Mouse (Mus musculus) hindbrain, embryonic 14.5 days (tissue): Measurements from ENCODE around the gene Eea1. TPM values are rescaled to one million over a fixed set of nuclear protein-coding genes. Genes with fewer than 3 reads are reported as not detected.
"Not testable (repeated sequence)": the region's sequence is repeated elsewhere in the genome, so short reads cannot be mapped to it uniquely, and the experiment has no call there.

Source experiments
- ATAC-seq: fragments of 200-750 bp; cut with Nextera tagmentation; 2 replicates; pipeline ENCODE4 v1.8.0; 2017; ENCODE audit warnings: moderate number of reproducible peaks, mild to moderate bottlenecking, moderate TSS enrichment, moderate library complexity; ENCODE audit not compliant: low FRiP score
- DNase-seq: peaks from one replicate; pipeline ENCODE4 v3.0.0-alpha.2; 2015; ENCODE audit warnings: low spot score
- H3K27ac ChIP-seq: fragments of 300-500 bp; sonication (generic); 2 replicates; pipeline ENCODE4 v1.5.1; 2014; ENCODE audit warnings: mild to moderate bottlenecking, moderate library complexity
- H3K27me3 ChIP-seq: fragments of 300-500 bp; sonication (generic); 2 replicates; pipeline ENCODE4 v1.6.1; 2014; ENCODE audit warnings: mild to moderate bottlenecking, low read length, mixed read lengths; ENCODE audit not compliant: control insufficient read depth, insufficient read depth
- H3K36me3 ChIP-seq: fragments of 300-500 bp; sonication (generic); replicated peaks from 2 replicates; pipeline ENCODE4 v1.6.1; 2014; ENCODE audit not compliant: control insufficient read depth, insufficient read depth
- H3K4me1 ChIP-seq: fragments of 300-500 bp; sonication (generic); replicated peaks from 2 replicates; pipeline ENCODE4 v1.6.1; 2014; ENCODE audit warnings: antibody characterized with exemption, low read length, mixed read lengths; ENCODE audit not compliant: control insufficient read depth, insufficient read depth
- H3K4me2 ChIP-seq: fragments of 300-500 bp; sonication (generic); replicated peaks from 2 replicates; pipeline ENCODE4 v1.6.1; 2014; ENCODE audit warnings: mild to moderate bottlenecking, moderate library complexity
- H3K4me3 ChIP-seq: fragments of 300-500 bp; sonication (generic); replicated peaks from 2 replicates; pipeline ENCODE4 v1.5.1; 2014; ENCODE audit warnings: mild to moderate bottlenecking, low read length
- H3K9ac ChIP-seq: fragments of 300-500 bp; sonication (generic); 2 replicates; pipeline ENCODE4 v1.6.1; 2014
- H3K9me3 ChIP-seq: fragments of 300-500 bp; sonication (generic); 2 replicates; pipeline ENCODE4 v1.6.1; 2016; ENCODE audit warnings: low read length; ENCODE audit not compliant: control insufficient read depth
- WGBS: fragments of 180-500 bp; shearing (Covaris S2); extraction: QIAGEN DNeasy Blood & Tissue Kit; methylation state at CpG from one replicate; pipeline ENCODE4 v1.1.7; 2014; 5-methylcytosine and 5-hydroxymethylcytosine counted together
- polyA plus RNA-seq: library from polyadenylated mRNA; unstranded; fragments of >200 nt; fragmentation: Nextera tagmentation; extraction: Ambion mirVana; gene quantifications from 2 replicates; pipeline ENCODE4 v1.2.1, GENCODE M21; 2014

Eea1 gene
- polyA plus RNA-seq, 1 experiment from 2014 or later = 29.3 TPM

DNA sequence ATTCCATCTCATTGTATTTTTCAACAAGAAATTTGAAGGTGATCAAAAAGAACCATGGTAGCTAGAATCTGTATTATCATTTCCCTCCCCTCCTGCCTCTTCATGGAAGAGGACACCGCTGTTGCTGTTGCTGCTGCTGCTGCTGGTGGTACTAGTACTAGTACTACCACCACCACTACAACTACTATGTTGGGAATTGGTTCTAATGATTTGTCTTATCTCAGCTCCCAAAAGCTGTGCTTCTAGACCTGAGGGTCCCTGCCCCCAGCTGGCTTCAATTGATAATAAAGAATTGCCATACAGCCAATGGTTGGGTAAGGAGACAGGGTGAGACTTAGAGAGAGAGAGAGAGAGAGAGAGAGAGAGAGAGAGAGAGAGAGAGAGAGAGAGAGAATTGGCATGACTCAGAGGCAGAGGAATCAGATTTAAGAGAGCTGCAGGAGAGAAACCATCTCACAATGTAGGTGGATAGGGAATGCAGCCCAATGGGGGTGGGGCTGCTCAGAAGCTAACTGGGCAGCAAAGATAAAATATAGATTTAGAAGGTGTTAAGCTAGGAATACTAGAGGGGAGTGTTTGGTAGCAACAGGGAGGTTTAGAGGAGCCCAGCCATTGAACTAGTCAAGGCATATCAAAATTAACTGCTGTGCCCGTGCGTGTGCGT lies 31.1 kb upstream of the Eea1 start:
- H3K9me3 ChIP-seq = no peaks in the 10 kb centered on the region
- no peak overlapping the region for H3K9ac ChIP-seq
- 91% methylated on average over 4 of the region's 4 CpGs for WGBS
- no peak overlapping the region for H3K4me2 ChIP-seq
- ATAC-seq = no peak
- no peaks in the 10 kb centered on the region for H3K36me3 ChIP-seq
- DNase-seq = no peak
- H3K27ac ChIP-seq = no peak overlapping the region
- no peaks in the 10 kb centered on the region for H3K4me1 ChIP-seq
- H3K4me3 ChIP-seq = no peak overlapping the region
- H3K27me3 ChIP-seq = no peaks in the 10 kb centered on the region

DNA sequence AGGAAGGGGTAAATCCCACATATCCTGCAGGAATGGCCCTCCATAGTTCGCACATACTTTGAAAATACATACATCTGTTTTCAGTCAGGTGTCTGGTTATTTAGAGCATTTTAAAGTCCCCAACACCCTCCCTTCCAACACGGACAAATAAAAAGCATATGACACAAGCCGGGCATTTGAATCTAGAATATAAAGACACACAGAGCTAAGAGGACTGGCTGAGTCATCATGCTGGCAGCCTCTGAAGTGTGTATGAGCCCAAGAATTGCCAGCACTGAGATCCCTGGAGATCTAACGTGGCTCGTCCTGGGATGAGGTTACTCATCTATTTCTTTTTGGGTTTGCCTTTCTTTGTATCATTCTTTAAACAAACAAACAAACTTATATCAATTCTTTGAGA lies 29.4 kb upstream of the Eea1 start:
- Histone ChIP-seq H3K9me3 (no peaks in the 10 kb centered on the region), H3K4me2 (no peak overlapping the region), H3K4me1 (no peaks in the 10 kb centered on the region), H3K27me3 (no peaks in the 10 kb centered on the region), H3K9ac (no peak overlapping the region), H3K4me3 (no peak overlapping the region), H3K36me3 (no peaks in the 10 kb centered on the region), H3K27ac (no peak overlapping the region)
- DNase-seq (no peak), ATAC-seq (no peak)
- WGBS = 89% methylated on average over 5 of the region's 5 CpGs

DNA sequence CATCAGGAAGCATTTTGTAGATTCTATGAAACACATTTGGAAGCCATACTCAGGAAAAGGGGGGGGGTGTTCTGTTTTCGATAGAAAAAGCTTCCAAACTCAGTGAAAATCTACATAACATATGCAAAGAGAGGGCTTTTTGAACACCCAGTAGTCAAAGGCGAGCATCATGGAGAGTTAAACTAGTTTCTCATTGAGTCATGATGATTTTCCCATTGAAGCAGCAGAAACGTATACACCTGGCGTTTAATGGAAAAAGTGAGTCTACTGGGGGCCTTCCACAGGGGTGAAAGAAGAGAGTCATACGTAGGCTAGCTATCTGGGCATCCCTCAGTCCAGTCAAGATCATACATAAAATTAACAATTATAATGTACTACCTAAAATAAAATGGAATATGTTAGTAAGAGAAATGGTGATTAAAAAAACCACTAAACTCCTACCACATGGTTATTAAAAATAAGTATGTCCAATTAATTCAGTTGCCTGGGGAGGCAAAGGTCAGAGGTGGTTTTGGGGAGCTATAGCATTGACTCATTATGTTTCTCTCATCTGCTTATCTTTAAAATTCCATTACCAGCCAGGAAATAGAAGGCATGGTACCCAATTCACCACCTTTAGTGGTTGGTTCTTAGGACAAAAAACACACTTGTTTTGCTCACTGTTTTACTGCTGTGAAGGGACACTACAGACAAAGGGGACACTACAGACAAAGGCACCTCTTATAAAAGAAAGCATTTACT lies 25.8 kb upstream of the Eea1 start:
- Histone ChIP-seq H3K4me1 (no peaks in the 10 kb centered on the region), H3K27me3 (no peaks in the 10 kb centered on the region), H3K9me3 (no peaks in the 10 kb centered on the region), H3K9ac (no peak overlapping the region), H3K36me3 (no peaks in the 10 kb centered on the region), H3K4me3 (no peak overlapping the region), H3K4me2 (no peak overlapping the region), H3K27ac (no peak overlapping the region)
- WGBS = 92% methylated on average over 5 of the region's 5 CpGs
- DNase-seq (no peak), ATAC-seq (no peak)

DNA sequence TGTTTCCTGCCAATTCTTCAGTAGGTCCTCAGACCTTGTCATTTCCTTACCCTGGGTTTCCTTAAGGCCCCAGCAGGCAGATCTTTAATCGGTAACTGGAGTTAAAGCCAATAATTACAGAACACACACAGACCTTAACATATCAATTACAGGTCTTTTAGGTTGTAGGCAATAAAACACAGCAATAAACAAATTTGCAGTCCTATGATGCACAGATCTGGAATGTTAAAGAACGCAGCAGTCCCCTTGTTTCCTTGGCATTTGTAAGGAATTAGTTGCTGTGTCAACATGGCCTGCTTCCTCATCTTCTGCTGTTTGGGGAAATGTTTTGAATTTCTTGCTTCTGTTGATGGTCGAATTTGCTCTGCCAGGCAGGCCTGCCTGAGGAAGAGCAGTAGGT lies 21.7 kb upstream of the Eea1 start:
- Histone ChIP-seq H3K9ac (no peak overlapping the region), H3K27ac (no peak overlapping the region), H3K4me3 (no peak overlapping the region), H3K4me2 (no peak overlapping the region), H3K9me3 (no peaks in the 10 kb centered on the region), H3K36me3 (no peaks in the 10 kb centered on the region), H3K4me1 (no peaks in the 10 kb centered on the region), H3K27me3 (no peaks in the 10 kb centered on the region)
- ATAC-seq (no peak), DNase-seq (no peak)
- WGBS = 58% methylated on average over 3 of the region's 3 CpGs

DNA sequence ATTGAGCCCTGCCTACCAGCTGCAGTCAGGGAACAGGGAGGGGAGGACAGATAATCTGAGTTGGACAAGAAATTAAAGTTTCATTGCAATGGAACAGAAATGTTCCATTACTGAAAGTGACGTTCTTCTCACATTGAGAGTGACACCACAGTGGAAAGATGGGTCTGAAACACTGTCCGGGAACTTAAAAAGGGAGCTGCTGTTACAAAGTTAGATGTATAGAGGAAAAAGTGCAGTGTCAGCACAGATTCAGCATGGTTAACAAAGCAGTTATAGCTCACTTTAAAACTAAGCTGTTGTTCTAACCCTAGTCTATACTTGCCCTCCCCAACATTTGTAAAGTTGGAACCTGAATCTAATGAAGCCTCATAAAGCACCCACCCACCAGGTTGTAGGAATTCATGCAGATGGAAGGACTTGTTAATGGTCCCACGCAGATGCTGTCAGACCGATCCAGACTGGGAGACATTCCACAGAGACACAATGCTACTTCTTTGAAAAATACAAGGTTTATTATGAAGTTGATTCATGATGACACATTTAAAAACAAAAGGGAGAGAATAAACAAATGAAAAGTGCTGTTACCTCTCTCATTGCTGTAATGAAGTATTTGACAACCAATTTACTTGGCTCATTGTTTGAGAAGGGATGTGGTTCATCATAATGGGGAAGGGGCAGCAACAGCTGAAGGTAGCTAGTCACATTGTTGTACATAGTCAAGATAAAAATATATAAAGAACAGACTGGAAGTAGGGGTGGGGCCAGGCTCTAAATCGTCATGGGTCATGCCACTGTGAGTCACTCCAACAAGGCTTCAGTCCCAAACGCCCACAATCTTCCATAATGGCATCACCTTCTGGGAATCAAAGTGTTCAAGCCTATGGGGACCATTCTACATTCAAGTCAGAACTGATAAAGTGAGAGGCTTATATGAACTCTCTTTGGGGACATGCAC lies 16.9 kb upstream of the Eea1 start:
- DNase-seq (no peak), ATAC-seq (no peak)
- no peak overlapping the region for H3K27ac ChIP-seq
- H3K9me3 ChIP-seq = no peaks in the 10 kb centered on the region
- no peak overlapping the region for H3K4me3 ChIP-seq
- no peaks in the 10 kb centered on the region for H3K27me3 ChIP-seq
- 83% methylated on average over 6 of the region's 6 CpGs for WGBS
- no peaks in the 10 kb centered on the region for H3K36me3 ChIP-seq
- H3K9ac ChIP-seq = no peak overlapping the region
- H3K4me2 ChIP-seq = no peak overlapping the region
- H3K4me1 ChIP-seq = no peaks in the 10 kb centered on the region

DNA sequence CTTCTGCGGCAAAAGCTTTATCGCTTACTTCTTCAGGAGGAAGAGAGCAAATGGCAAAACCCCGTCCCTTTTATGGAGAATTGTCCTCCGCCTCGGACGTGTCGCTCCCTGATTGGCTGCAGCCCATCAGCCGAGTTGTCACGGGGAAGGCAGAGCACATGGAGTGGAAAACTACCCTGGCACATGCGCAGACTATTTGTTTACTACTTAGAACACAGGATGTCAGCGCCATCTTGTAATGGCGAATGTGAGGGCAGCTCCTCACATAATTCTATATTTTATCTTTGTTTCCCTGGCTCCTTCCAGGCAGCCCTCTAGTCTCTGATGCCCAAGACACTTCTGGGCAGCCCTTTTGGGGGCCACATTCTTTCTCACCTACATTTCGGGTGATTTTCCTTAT lies 6.8 kb upstream of the Eea1 start:
- 96% methylated on average over 13 of the region's 13 CpGs for WGBS
- H3K27ac ChIP-seq, H3K4me3 ChIP-seq, H3K27me3 ChIP-seq, ATAC-seq, H3K4me1 ChIP-seq, H3K36me3 ChIP-seq, H3K4me2 ChIP-seq, H3K9ac ChIP-seq, DNase-seq, H3K9me3 ChIP-seq: not testable (repeated sequence)

DNA sequence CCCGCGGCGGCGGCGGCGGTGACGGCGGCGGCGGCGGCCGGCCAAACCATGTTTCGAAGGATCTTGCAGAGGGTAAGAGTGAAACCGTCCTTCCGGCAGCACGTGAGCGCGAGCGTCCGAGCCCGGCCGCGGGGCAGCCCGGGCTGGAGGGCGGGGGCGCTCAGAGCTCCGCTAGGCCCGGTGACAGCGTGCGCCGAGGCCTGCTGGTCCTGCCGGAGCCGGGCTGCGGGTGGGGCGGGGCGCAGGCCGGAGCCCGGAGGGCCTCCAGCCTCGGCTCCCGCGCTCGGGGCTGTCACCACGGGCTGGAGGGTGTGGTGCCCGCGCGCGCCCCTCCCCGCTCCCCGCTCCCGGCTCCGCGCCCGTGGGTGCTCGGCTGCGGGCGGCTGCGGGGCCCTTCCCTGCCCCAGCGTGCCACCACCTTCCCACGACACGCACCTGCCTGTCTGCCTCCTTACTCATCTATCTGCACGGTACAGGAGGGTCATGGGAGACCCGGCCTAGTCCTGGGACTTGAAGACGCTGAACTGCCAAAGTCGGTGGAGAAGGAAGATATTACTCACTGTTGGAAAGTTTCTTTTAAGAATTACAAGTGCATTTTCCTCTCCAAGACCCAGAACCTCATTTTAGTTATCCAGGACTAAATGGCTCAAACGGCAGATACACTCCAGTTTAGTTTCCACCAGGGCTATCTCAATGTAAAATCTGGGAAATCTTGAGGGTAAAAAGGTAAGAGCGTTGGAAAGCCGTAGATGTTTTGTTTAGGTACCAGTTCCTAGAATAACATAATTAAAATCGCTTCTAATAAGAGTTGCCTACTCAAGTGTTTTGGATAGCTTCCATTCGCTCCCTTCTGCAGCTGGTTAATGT lies 684 bp downstream of the Eea1 start:
- peak overlapping the region; percentile 77 for H3K9ac ChIP-seq
- WGBS = 5% methylated on average over 60 of the region's 69 CpGs
- no peaks in the 10 kb centered on the region for H3K36me3 ChIP-seq
- no peaks in the 10 kb centered on the region for H3K9me3 ChIP-seq
- peak; percentile 88 for ATAC-seq
- peaks cover 20% of the 10 kb centered on the region for H3K4me1 ChIP-seq
- DNase-seq = peak; percentile 47
- peak overlapping the region; percentile 90 for H3K27ac ChIP-seq
- H3K27me3 ChIP-seq = no peaks in the 10 kb centered on the region
- peak overlapping the region; percentile 75 for H3K4me3 ChIP-seq
- H3K4me2 ChIP-seq = peak overlapping the region; percentile 83

DNA sequence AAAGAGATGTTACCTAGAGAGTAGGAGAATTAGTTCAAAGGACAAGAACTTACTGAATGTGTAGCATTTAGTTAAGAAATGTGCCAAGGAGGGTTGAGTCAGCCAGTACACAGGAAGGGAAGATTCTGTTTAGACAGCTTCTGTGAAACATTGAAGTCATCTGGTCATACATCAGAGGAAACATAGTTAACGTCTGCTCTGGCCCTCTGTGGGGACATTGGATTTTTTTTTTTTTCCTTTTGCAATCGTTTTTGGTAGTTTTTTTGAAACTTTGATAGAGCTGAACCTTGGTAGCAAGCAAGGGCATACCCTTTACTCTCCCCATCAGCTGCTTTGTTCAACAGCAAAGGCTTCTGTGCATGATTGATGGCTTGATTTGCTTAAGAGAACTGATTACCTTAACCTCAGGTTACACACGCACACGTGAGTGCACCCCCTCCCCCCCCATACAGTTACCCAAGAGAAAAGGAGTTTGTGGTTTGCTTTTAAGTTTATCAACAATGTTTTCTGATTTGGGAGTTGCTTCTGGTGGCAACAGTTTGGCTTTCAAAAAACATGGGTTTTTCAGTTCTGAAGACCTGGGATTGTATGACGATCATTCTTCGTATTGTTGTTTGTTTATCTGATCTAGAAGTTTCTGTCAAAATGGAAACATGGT lies 1.4 kb downstream of the Eea1 start:
- Histone ChIP-seq H3K9me3 (no peaks in the 10 kb centered on the region), H3K36me3 (no peaks in the 10 kb centered on the region), H3K27me3 (no peaks in the 10 kb centered on the region), H3K4me1 (peaks cover 20% of the 10 kb centered on the region), H3K4me2 (peak overlapping the region; percentile 83), H3K4me3 (peak overlapping the region; percentile 75), H3K27ac (no peak overlapping the region), H3K9ac (peak overlapping the region; percentile 77)
- DNase-seq = no peak
- no peak for ATAC-seq
- 53% methylated on average over 6 of the region's 6 CpGs for WGBS
